Mouse (Mus musculus) liver, embryonic 14.5 days (tissue): ENCODE data around the gene Plod1.

ENCODE experiments used
- CTCF ChIP-seq: IDR thresholded peaks from 2 replicates; pipeline ENCODE4 v1.5.1; 2016; ENCODE audit warnings: antibody characterized with exemption, low read depth, control low read depth
- EP300 ChIP-seq: IDR thresholded peaks from 2 replicates; pipeline ENCODE4 v1.6.1; 2016; ENCODE audit warnings: antibody characterized with exemption, low read depth

GRCm38 (mm10) chr4:147959881-147960831 lies 23.6 kb upstream of the Plod1 start:
- peak; percentile 85 for TF ChIP-seq CTCF
- TF ChIP-seq EP300, result no peak
